Mouse (Mus musculus) lung, adult 2 months (tissue): ENCODE measurements around the gene Tmem107.

Source experiments
- CTCF ChIP-seq: fragments of 200-500 bp; IDR thresholded peaks from 2 replicates; pipeline ENCODE4 v1.5.1; 2011; ENCODE audit warnings: mild to moderate bottlenecking, low read length, control low read depth; ENCODE audit not compliant: insufficient read depth
- POLR2A ChIP-seq: fragments of 200-500 bp; IDR thresholded peaks from 2 replicates; pipeline ENCODE4 v1.6.1; 2011; ENCODE audit warnings: low read depth, mild to moderate bottlenecking, control low read depth, low read length, borderline replicate concordance; ENCODE audit errors: extremely low read depth

DNA sequence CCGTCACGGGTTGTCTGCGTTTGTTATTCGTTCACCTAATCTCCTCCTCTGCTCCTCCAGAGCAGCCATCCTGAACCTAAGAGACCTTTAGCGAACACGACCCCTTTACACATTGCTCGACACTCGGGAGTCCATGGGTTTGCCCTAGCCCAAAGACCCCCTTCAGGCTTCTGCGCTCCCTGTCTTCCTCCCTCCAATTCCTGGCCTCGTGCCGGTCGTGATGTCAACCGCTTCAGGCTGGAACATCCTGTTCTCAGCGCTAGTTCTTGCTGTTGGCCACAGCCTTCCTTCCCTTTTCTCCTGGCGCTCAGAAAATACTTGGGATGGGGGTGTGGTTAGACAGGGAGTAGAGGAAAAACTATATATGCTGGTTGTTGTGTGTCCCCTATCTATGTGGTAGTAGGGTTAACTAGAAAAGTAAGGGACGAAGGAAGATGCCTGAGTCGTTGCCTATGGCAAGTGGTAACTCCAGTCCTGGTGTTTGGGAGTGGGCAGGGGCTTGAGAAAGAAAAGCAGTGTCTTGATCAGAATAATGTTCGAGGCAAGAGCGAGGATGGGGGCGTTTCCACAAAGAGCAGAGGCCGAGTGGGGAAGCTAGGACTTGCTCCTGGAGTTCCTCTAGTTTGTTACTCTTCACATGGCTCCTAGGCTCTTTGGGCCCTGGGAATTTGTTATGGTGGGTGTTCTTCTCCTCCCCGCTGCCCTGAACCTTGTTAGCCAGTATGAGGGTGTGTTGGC lies 28.7 kb downstream of the Tmem107 start:
- TF ChIP-seq CTCF (no peak), POLR2A (peak; percentile 59; the same call in 1 of the 2 replicates)
